Mouse (Mus musculus): ENCODE measurements around the gene Exosc7. TPM values are rescaled to one million over a fixed set of nuclear protein-coding genes. Genes with fewer than 3 reads are reported as not detected.

Exosc7 gene
- total and polyA plus RNA-seq, 3 experiments: 162 to 196 TPM; not detected in 1

GRCm38 (mm10) chr9:123127663-123128062, 14.6 kb downstream of the Exosc7 start:
- Histone ChIP-seq H3K36me3 (ENCODE audit: control insufficient read depth in 1 of 2, insufficient read depth in 2 of 2, low read length in 2 of 2) (peaks cover 15 to 26% of the 10 kb centered on the region in 2 experiments), H3K4me3 (ENCODE audit: control insufficient read depth in 1 of 2, insufficient read depth in 1 of 2, low read depth in 2 of 2, low read length in 2 of 2) (no peak overlapping the region), H3K9me3 (replicated peaks; ENCODE audit: insufficient read depth, low read length) (no peaks in the 10 kb centered on the region), H3K9ac (ENCODE audit: control insufficient read depth, low read depth, low read length, poor library complexity, severe bottlenecking) (no peak overlapping the region), H3K27ac (ENCODE audit: control insufficient read depth, low read depth, low read length) (no peak overlapping the region), H3K4me1 (ENCODE audit: control insufficient read depth in 1 of 2, insufficient read depth in 2 of 2, low read length in 2 of 2) (peaks cover 6 to 8% of the 10 kb centered on the region in 2 experiments), H3K27me3 (ENCODE audit: control insufficient read depth in 1 of 2, insufficient read depth in 2 of 2, low read length in 2 of 2) (no peaks in the 10 kb centered on the region), H3K79me2 (ENCODE audit: control insufficient read depth, insufficient read depth, low read length, poor library complexity) (no peaks in the 10 kb centered on the region)
- no peak for TF ChIP-seq RAD21 (IDR thresholded peaks at IDR 0.05; ENCODE audit: low read depth, low read length)
- DNase-seq (ENCODE audit: low read depth, low spot score): no peak

- H3K9ac ChIP-seq (ENCODE audit: control insufficient read depth, low read depth, low read length, poor library complexity, severe bottlenecking): no peak overlapping the region
- no peaks in the 10 kb centered on the region for H3K4me1 ChIP-seq (ENCODE audit: control insufficient read depth in 1 of 2, insufficient read depth in 2 of 2, low read length in 2 of 2)
- no peak for TF ChIP-seq CTCF (IDR thresholded peaks at IDR 0.05 in 2 of 3, conservative IDR thresholded peaks at IDR 0.05 in 1 of 3; ENCODE audit: control insufficient read depth in 1 of 3, insufficient read depth in 1 of 3, low read depth in 2 of 3, low read length in 3 of 3, poor library complexity in 1 of 3, severe bottlenecking in 1 of 3)
- TF ChIP-seq MYB (IDR thresholded peaks at IDR 0.05; ENCODE audit: low read depth, low read length): no peak
- TF ChIP-seq SMC3 (IDR thresholded peaks at IDR 0.05; ENCODE audit: low read depth, low read length): no peak
- H3K9me3 ChIP-seq (replicated peaks; ENCODE audit: insufficient read depth, low read length): no peaks in the 10 kb centered on the region
- no peaks in the 10 kb centered on the region for H3K79me2 ChIP-seq (ENCODE audit: control insufficient read depth, insufficient read depth, low read length, poor library complexity)
- no peak for DNase-seq (ENCODE audit: low read depth, low spot score)
- no peak overlapping the region for H3K27ac ChIP-seq (ENCODE audit: control insufficient read depth, low read depth, low read length)
- no peaks in the 10 kb centered on the region for H3K27me3 ChIP-seq (ENCODE audit: control insufficient read depth in 1 of 2, insufficient read depth in 2 of 2, low read length in 2 of 2)
- H3K36me3 ChIP-seq (ENCODE audit: control insufficient read depth in 1 of 2, insufficient read depth in 2 of 2, low read length in 2 of 2): peaks cover 0 to 29% of the 10 kb centered on the region in 2 experiments; a peak in 2 of 4 replicates
- no peak overlapping the region for H3K4me3 ChIP-seq (ENCODE audit: control insufficient read depth in 1 of 2, insufficient read depth in 1 of 2, low read depth in 2 of 2, low read length in 2 of 2)
Observed at GRCm38 (mm10) chr9:123132994-123133393, 20.0 kb downstream of the Exosc7 start.

GRCm38 (mm10) chr9:123136953-123137682, 24.1 kb downstream of the Exosc7 start:
- no peaks in the 10 kb centered on the region for H3K27me3 ChIP-seq (ENCODE audit: control insufficient read depth in 1 of 2, insufficient read depth in 2 of 2, low read length in 2 of 2)
- no peak overlapping the region for H3K27ac ChIP-seq (ENCODE audit: control insufficient read depth, low read depth, low read length)
- H3K36me3 ChIP-seq (ENCODE audit: control insufficient read depth in 1 of 2, insufficient read depth in 2 of 2, low read length in 2 of 2): peaks cover 0 to 15% of the 10 kb centered on the region in 2 experiments; a peak in 2 of 4 replicates
- TF ChIP-seq TCF12 (IDR thresholded peaks at IDR 0.05; ENCODE audit: low read depth, low read length) (no peak), ZC3H11A (IDR thresholded peaks at IDR 0.05; ENCODE audit: low read depth, low read length) (no peak), RCOR1 (IDR thresholded peaks at IDR 0.05; ENCODE audit: low read depth, low read length) (no peak), GATA1 (IDR thresholded peaks at IDR 0.05; ENCODE audit: low read depth, low read length) (no peak), POLR2AphosphoS5 (IDR thresholded peaks at IDR 0.05; ENCODE audit: borderline replicate concordance, low read depth, low read length) (no peak), BHLHE40 (IDR thresholded peaks at IDR 0.05; ENCODE audit: borderline replicate concordance, low read depth, low read length) (no peak), MYC (IDR thresholded peaks at IDR 0.05; ENCODE audit: low read depth, low read length) (no peak), CHD2 (IDR thresholded peaks at IDR 0.05; ENCODE audit: low read length) (no peak), TBP (IDR thresholded peaks at IDR 0.05; ENCODE audit: low read depth, low read length) (no peak), SIN3A (IDR thresholded peaks at IDR 0.05; ENCODE audit: low read length) (no peak), E2F4 (IDR thresholded peaks at IDR 0.05; ENCODE audit: borderline replicate concordance, low read depth, low read length) (no peak), POLR2AphosphoS2 (IDR thresholded peaks at IDR 0.05; ENCODE audit: low read length) (no peak), ELF1 (IDR thresholded peaks at IDR 0.05; ENCODE audit: low read depth, low read length) (no peak), RAD21 (IDR thresholded peaks at IDR 0.05; ENCODE audit: low read depth, low read length) (no peak), MAFK (IDR thresholded peaks at IDR 0.05; ENCODE audit: borderline replicate concordance, low read depth, low read length) (no peak), GABPA (IDR thresholded peaks at IDR 0.05; ENCODE audit: low read depth, low read length) (no peak), ZMIZ1 (IDR thresholded peaks at IDR 0.05; ENCODE audit: low read depth, low read length) (no peak), CHD1 (IDR thresholded peaks at IDR 0.05; ENCODE audit: low read depth, low read length) (no peak), UBTF (IDR thresholded peaks at IDR 0.05; ENCODE audit: borderline replicate concordance, insufficient read depth, low read depth, low read length) (no peak)
- no peak for DNase-seq (ENCODE audit: low read depth, low spot score)
- no peak overlapping the region for H3K9ac ChIP-seq (ENCODE audit: control insufficient read depth, low read depth, low read length, poor library complexity, severe bottlenecking)
- no peaks in the 10 kb centered on the region for H3K79me2 ChIP-seq (ENCODE audit: control insufficient read depth, insufficient read depth, low read length, poor library complexity)
- no peaks in the 10 kb centered on the region for H3K4me1 ChIP-seq (ENCODE audit: control insufficient read depth in 1 of 2, insufficient read depth in 2 of 2, low read length in 2 of 2)
- no peak overlapping the region for H3K4me3 ChIP-seq (ENCODE audit: control insufficient read depth in 1 of 2, insufficient read depth in 1 of 2, low read depth in 2 of 2, low read length in 2 of 2)
- H3K9me3 ChIP-seq (replicated peaks; ENCODE audit: insufficient read depth, low read length): no peaks in the 10 kb centered on the region
